Mouse (Mus musculus): ENCODE measurements at regions not wholly inside any gene's neighbourhood (a gene's known extent, or its start where the extent isn't known, plus 50 kb on each side); places are given as distances from the start of the nearest gene placed in this dataset.

DNA sequence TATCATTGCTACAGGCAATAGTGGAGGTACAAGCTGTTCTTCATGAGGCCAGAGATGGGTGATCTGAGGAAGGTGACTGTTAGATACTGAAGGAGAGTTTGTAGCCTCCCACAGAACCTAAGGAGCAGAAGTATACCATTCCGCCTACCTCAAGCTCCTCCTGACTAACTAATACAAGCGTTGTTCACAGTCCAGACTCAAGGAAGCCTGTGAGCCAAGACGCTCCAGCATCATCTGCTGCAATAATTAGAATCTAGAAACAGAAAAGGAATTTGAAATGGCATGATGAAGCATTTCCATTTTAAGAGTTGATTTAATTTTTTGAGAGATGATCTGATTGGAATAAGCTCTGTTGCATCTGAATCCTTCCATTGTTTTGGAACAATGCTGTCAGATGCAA is 66.9 kb upstream of the Gadd45a start:
- H3K4me1 ChIP-seq (ENCODE audit: control insufficient read depth, insufficient read depth, low read length): peaks cover 5% of the 10 kb centered on the region
- no peaks in the 10 kb centered on the region for H3K36me3 ChIP-seq (ENCODE audit: control insufficient read depth, insufficient read depth, low read length)
- no peaks in the 10 kb centered on the region for H3K9me3 ChIP-seq (replicated peaks; ENCODE audit: control insufficient read depth, low read length)
- no peak overlapping the region for H3K4me3 ChIP-seq (replicated peaks; ENCODE audit: low read length)
- ATAC-seq (ENCODE audit: insufficient read depth, low FRiP score): no peak
- H3K27ac ChIP-seq (ENCODE audit: low read length): no peak overlapping the region
- 87% methylated on average over 3 of the region's 3 CpGs for WGBS
- no peak overlapping the region for H3K4me2 ChIP-seq (ENCODE audit: low read depth, low read length)
- no peaks in the 10 kb centered on the region for H3K27me3 ChIP-seq (ENCODE audit: control insufficient read depth, insufficient read depth, low read length)
- no peak overlapping the region for H3K9ac ChIP-seq (ENCODE audit: low read length)

DNA sequence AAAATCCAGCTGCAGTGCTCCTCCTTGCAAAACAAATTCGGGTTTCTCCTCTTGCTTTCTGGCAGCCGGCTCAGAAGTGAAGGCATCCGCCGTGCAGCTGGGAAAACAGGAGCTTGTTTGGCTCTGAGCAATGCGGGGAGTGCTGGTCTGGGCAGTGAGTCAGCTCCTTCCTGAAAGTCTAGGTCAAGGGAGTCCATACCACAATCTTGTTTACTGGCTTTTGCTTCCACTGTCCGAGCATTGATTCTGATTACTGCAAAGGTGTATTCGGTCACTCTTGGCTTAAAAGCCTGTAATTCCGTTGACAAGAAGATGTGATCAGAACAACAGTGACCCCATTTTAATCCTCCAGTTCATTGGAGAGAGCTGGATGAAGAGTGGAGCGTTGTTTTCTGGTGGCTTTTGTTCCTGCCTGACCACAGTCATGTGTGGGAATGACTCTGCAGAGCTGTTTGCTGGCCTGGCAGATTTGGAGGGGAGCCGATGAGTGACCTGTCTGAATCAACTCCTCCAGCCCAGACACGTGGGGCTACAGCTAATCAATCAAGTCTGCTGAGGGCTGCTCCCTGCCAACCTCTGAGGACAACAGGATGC is 65.4 kb upstream of the Gadd45a start:
- no peak overlapping the region for H3K9ac ChIP-seq (ENCODE audit: low read length)
- H3K4me3 ChIP-seq (replicated peaks; ENCODE audit: low read length): no peak overlapping the region
- no peaks in the 10 kb centered on the region for H3K27me3 ChIP-seq (ENCODE audit: control insufficient read depth, insufficient read depth, low read length)
- H3K36me3 ChIP-seq (ENCODE audit: control insufficient read depth, insufficient read depth, low read length): no peaks in the 10 kb centered on the region
- H3K27ac ChIP-seq (ENCODE audit: low read length): peak overlapping the region; percentile 53
- peak overlapping the region; percentile 14; the same call in 1 of the 2 replicates for H3K4me2 ChIP-seq (ENCODE audit: low read depth, low read length)
- ATAC-seq (ENCODE audit: insufficient read depth, low FRiP score): peak; percentile 80; the same call in 1 of the 2 replicates
- WGBS: 19% methylated on average over 11 of the region's 11 CpGs
- H3K4me1 ChIP-seq (ENCODE audit: control insufficient read depth, insufficient read depth, low read length): peaks cover 5% of the 10 kb centered on the region
- no peaks in the 10 kb centered on the region for H3K9me3 ChIP-seq (replicated peaks; ENCODE audit: control insufficient read depth, low read length)

DNA sequence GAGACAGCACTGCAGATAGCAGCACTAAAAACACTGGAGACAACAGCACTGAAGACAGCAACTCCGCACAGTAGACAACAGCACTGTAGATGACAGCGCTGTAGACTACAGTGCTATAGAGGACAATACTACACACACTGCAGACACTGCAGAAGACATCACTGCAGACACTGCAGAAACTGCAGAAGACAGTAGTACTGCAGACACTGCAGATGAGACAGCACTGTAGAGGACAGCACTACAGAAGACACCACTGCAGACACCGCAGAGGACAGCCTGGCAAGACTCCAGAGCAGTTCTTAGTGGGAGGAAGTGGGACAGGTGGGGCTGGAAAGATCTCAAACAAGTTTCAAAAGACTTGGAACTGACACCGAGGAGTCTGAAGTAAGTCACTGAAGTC is 64.8 kb upstream of the Gadd45a start:
- H3K36me3 ChIP-seq (ENCODE audit: control insufficient read depth, insufficient read depth, low read length): no peaks in the 10 kb centered on the region
- no peaks in the 10 kb centered on the region for H3K27me3 ChIP-seq (ENCODE audit: control insufficient read depth, insufficient read depth, low read length)
- peak overlapping the region; percentile 14; the same call in 1 of the 2 replicates for H3K4me2 ChIP-seq (ENCODE audit: low read depth, low read length)
- WGBS: 64% methylated on average over 4 of the region's 4 CpGs
- no peaks in the 10 kb centered on the region for H3K9me3 ChIP-seq (replicated peaks; ENCODE audit: control insufficient read depth, low read length)
- 0 out of 2 replicates have a peak, but pooled peaks have one; percentile 21 for ATAC-seq (ENCODE audit: insufficient read depth, low FRiP score)
- peaks cover 5% of the 10 kb centered on the region for H3K4me1 ChIP-seq (ENCODE audit: control insufficient read depth, insufficient read depth, low read length)
- no peak overlapping the region for H3K9ac ChIP-seq (ENCODE audit: low read length)
- no peak overlapping the region for H3K4me3 ChIP-seq (replicated peaks; ENCODE audit: low read length)
- H3K27ac ChIP-seq (ENCODE audit: low read length): 0 out of 2 replicates have a peak overlapping the region, but pooled peaks have one; percentile 26

DNA sequence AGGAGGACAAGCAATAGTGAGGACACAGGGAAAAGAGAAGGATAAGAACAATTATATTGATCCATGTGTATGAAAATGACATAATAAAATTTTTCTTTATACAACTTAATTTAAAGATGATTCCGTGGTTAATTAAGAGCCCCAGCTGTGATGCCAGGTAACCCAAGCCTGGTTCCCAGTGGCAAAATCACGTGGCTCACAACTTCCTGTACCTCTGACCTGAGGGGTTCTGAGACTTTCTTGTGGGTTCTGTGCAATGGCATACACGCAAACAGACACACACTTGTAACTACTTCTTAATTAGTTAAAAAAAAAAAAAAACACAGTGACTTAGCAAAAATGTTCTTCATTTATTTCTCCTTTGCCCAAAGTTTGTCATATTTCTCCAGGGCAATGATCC is 57.2 kb upstream of the Gadd45a start:
- no peaks in the 10 kb centered on the region for H3K4me1 ChIP-seq (ENCODE audit: control insufficient read depth, insufficient read depth, low read length)
- ATAC-seq (ENCODE audit: insufficient read depth, low FRiP score): no peak
- 74% methylated on average over 3 of the region's 3 CpGs for WGBS

DNA sequence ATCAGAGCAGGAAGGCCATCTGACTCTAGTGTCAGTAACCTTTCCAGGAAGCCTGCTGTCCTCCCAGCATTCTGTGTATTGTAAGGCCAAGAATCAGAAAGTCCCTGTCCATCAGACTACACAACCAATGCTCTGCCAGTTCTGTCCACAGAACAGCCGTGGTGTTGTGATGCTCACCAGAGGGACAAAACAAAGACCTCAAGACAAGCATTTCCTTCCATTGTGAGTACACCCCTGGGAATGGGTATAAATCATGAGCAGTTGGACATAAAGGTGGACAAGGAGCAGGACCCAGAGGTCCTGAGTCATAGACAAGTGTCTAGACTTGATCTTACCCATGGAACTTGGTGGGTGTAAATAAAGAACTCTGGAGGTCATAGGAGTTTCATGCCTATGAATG is 55.9 kb upstream of the Gadd45a start:
- H3K4me1 ChIP-seq (ENCODE audit: control insufficient read depth, insufficient read depth, low read length): no peaks in the 10 kb centered on the region
- no peak overlapping the region for H3K9ac ChIP-seq (ENCODE audit: low read length)
- no peak for ATAC-seq (ENCODE audit: insufficient read depth, low FRiP score)
- H3K36me3 ChIP-seq (ENCODE audit: control insufficient read depth, insufficient read depth, low read length): no peaks in the 10 kb centered on the region
- H3K27me3 ChIP-seq (ENCODE audit: control insufficient read depth, insufficient read depth, low read length): no peaks in the 10 kb centered on the region
- no peak overlapping the region for H3K27ac ChIP-seq (ENCODE audit: low read length)
- H3K9me3 ChIP-seq (replicated peaks; ENCODE audit: control insufficient read depth, low read length): no peaks in the 10 kb centered on the region
- no peak overlapping the region for H3K4me3 ChIP-seq (replicated peaks; ENCODE audit: low read length)
- H3K4me2 ChIP-seq (ENCODE audit: low read depth, low read length): no peak overlapping the region
- 73% methylated on average over 1 of the region's 1 CpGs for WGBS

More for the DNA sequence above, 57.2 kb upstream of the Gadd45a start:
- no peak overlapping the region for H3K9ac ChIP-seq (ENCODE audit: low read length)
- H3K27ac ChIP-seq (ENCODE audit: low read length): no peak overlapping the region
- no peaks in the 10 kb centered on the region for H3K27me3 ChIP-seq (ENCODE audit: control insufficient read depth, insufficient read depth, low read length)
- no peak overlapping the region for H3K4me3 ChIP-seq (replicated peaks; ENCODE audit: low read length)
- no peak overlapping the region for H3K4me2 ChIP-seq (ENCODE audit: low read depth, low read length)
- H3K36me3 ChIP-seq (ENCODE audit: control insufficient read depth, insufficient read depth, low read length): no peaks in the 10 kb centered on the region
- no peaks in the 10 kb centered on the region for H3K9me3 ChIP-seq (replicated peaks; ENCODE audit: control insufficient read depth, low read length)

DNA sequence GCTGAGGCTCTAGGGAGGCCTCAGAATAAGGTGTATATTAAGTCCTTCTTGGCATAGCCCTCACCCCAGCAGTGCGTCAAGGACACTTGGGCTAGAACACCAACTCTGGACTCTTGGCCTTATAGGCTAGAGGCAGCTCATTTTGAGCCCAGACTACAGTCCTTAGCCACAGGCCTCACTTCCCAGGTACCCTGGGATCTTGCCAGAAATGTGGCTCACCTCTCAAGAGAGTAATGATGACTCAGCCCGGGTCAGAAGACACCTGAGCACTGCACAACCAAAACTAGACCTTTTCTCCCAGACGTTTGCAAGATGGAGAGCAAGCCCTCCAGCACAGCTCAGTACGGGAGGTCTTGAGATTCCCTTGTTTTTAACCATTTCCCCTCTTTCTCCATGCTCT is 52.9 kb upstream of the Gadd45a start:
- no peaks in the 10 kb centered on the region for H3K36me3 ChIP-seq (ENCODE audit: control insufficient read depth, insufficient read depth, low read length)
- no peak overlapping the region for H3K27ac ChIP-seq (ENCODE audit: low read length)
- H3K27me3 ChIP-seq (ENCODE audit: control insufficient read depth, insufficient read depth, low read length): no peaks in the 10 kb centered on the region
- 78% methylated on average over 4 of the region's 4 CpGs for WGBS
- no peaks in the 10 kb centered on the region for H3K9me3 ChIP-seq (replicated peaks; ENCODE audit: control insufficient read depth, low read length)
- ATAC-seq (ENCODE audit: insufficient read depth, low FRiP score): no peak
- no peak overlapping the region for H3K9ac ChIP-seq (ENCODE audit: low read length)
- no peaks in the 10 kb centered on the region for H3K4me1 ChIP-seq (ENCODE audit: control insufficient read depth, insufficient read depth, low read length)
- H3K4me3 ChIP-seq (replicated peaks; ENCODE audit: low read length): no peak overlapping the region
- no peak overlapping the region for H3K4me2 ChIP-seq (ENCODE audit: low read depth, low read length)

DNA sequence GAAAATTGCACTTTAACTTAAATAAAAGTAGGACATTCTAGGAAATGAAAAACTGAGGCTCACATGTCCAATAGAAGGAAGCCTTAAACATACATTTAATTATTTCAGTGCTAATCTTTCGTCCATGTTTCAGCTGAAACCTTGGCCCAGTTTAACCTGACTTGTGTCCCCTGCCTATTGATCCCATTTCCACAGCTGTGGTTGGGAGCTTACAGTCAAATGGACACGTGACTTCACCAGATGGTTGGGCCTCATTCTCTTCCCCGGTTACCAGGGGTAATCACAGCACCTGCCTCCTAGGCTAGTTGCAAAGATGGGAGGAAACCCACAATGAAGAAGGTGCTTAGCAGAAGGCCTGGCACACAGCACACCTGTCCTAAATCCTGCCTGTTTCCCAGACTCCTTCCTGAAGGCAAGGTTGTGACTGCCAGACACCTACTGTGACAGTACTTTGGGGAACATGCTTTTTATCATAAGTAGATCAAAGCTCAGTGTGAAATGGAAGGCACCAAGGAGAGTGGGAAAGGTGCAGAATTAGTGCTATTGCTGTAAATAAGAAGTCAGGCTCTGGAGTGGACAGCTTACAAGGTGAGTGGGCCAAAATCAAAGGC is 52.4 kb upstream of the Gadd45a start:
- H3K4me3 ChIP-seq (replicated peaks; ENCODE audit: low read length): no peak overlapping the region
- ATAC-seq (ENCODE audit: insufficient read depth, low FRiP score): no peak
- H3K27me3 ChIP-seq (ENCODE audit: control insufficient read depth, insufficient read depth, low read length): no peaks in the 10 kb centered on the region
- no peak overlapping the region for H3K9ac ChIP-seq (ENCODE audit: low read length)
- H3K9me3 ChIP-seq (replicated peaks; ENCODE audit: control insufficient read depth, low read length): no peaks in the 10 kb centered on the region
- H3K36me3 ChIP-seq (ENCODE audit: control insufficient read depth, insufficient read depth, low read length): no peaks in the 10 kb centered on the region
- WGBS: 72% methylated on average over 3 of the region's 3 CpGs
- H3K27ac ChIP-seq (ENCODE audit: low read length): no peak overlapping the region
- no peaks in the 10 kb centered on the region for H3K4me1 ChIP-seq (ENCODE audit: control insufficient read depth, insufficient read depth, low read length)
- H3K4me2 ChIP-seq (ENCODE audit: low read depth, low read length): no peak overlapping the region

DNA sequence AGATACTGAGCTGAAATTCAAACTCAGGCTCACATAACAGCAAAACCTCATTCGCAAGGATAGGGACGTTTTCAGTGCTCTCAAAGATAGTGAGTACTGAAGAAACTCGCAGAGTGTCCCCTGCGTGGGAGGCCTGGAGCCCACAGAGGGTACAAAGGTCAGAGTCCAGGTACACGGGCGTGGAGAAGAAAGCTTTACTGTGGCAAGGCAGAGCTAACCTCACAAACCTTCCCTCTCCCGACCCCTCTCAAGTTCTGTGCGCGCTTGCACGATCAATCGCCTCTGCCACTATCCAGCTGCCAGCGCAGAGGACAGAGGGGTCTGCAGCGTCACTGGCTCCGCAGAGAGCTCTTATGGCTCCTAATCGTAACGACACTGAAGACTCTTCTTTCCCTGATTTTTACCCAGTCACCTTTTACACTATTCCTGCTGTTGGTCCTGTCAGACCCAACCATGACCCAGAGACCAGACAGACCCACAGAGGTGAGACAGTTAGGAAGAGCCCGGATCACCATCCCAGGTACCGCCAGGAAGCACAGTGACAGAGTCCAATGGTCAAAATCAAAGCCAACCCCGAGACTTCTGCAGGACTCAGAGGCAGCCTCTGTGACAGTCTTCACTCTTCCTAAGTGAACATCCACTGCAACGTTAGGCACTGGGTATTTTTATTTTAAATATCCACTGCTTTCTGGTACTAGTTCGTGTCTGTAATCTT is 51.6 kb upstream of the Gadd45a start:
- no peak overlapping the region for H3K4me3 ChIP-seq (replicated peaks; ENCODE audit: low read length)
- no peaks in the 10 kb centered on the region for H3K27me3 ChIP-seq (ENCODE audit: control insufficient read depth, insufficient read depth, low read length)
- no peaks in the 10 kb centered on the region for H3K36me3 ChIP-seq (ENCODE audit: control insufficient read depth, insufficient read depth, low read length)
- no peaks in the 10 kb centered on the region for H3K9me3 ChIP-seq (replicated peaks; ENCODE audit: control insufficient read depth, low read length)
- ATAC-seq (ENCODE audit: insufficient read depth, low FRiP score): no peak
- H3K27ac ChIP-seq (ENCODE audit: low read length): no peak overlapping the region
- H3K4me2 ChIP-seq (ENCODE audit: low read depth, low read length): no peak overlapping the region
- WGBS: 58% methylated on average over 21 of the region's 21 CpGs
- H3K9ac ChIP-seq (ENCODE audit: low read length): no peak overlapping the region
- no peaks in the 10 kb centered on the region for H3K4me1 ChIP-seq (ENCODE audit: control insufficient read depth, insufficient read depth, low read length)

DNA sequence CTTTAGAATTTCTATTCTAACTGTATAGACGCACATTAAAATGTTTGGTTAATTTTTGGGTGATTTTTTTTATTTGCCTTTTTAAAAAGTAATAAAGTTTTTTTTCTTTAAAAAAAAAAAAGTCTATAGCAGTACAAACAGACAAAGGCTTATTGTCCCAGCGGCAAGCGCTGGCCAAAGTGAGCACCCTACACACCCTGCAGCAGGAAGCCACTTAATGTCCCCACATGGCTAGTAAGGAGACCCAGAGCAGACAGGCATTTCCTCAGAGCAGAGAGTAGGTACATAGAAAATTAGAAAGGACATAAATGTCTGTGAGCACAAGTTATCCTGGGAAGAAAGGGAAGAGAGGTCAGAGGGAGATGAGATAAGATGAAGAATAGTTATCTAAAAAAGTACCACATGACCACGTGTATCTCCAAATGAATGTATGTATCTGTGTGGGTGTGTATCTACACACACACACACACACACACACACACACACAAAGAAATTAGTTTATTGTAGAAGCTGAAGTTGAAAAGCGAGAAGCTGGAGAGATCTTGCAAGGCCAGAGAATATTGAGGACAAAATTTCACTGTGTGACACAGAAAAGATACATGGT is 50.7 kb upstream of the Gadd45a start:
- no peak overlapping the region for H3K4me2 ChIP-seq (ENCODE audit: low read depth, low read length)
- ATAC-seq (ENCODE audit: insufficient read depth, low FRiP score): no peak
- 64% methylated on average over 5 of the region's 5 CpGs for WGBS

More for the DNA sequence above, 50.7 kb upstream of the Gadd45a start:
- Histone ChIP-seq H3K27me3 (ENCODE audit: control insufficient read depth, insufficient read depth, low read length) (no peaks in the 10 kb centered on the region), H3K4me3 (replicated peaks; ENCODE audit: low read length) (no peak overlapping the region), H3K9ac (ENCODE audit: low read length) (no peak overlapping the region), H3K4me1 (ENCODE audit: control insufficient read depth, insufficient read depth, low read length) (no peaks in the 10 kb centered on the region), H3K36me3 (ENCODE audit: control insufficient read depth, insufficient read depth, low read length) (no peaks in the 10 kb centered on the region), H3K9me3 (replicated peaks; ENCODE audit: control insufficient read depth, low read length) (no peaks in the 10 kb centered on the region), H3K27ac (ENCODE audit: low read length) (no peak overlapping the region)

Data from stomach, embryonic 16.5 days (tissue).